Mouse (Mus musculus): ENCODE results near the gene Clybl. TPM values are rescaled to one million over a fixed set of nuclear protein-coding genes. Genes with fewer than 3 reads are reported as not detected.

Gene Clybl
- polyA plus RNA-seq, 1 experiment = 2.0 TPM

DNA sequence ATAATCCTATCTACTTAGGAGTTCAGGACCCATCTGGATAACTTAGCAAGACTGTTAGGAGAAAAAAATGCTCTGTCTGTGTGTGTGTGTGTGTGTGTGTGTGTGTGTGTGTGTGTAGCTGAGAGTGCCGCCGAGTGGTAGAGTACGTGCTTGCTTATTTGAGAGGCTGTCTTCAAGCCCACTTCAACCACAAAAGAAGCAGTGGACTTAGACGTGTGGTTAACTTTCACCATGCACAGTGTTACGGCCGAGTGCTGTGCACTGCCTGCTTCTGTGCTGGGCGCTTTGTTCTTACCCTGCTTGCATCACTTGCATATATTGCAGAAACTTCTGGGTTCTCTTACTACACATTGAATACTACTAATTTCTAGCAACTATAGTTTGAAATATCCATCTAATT, 23.8 kb upstream of the Clybl start:
- no peak overlapping the region for H3K27ac ChIP-seq (ENCODE audit: control insufficient read depth, insufficient read depth, low read depth, low read length)
- H3K36me3 ChIP-seq (ENCODE audit: control insufficient read depth, insufficient read depth, low read length) = peaks cover 2% of the 10 kb centered on the region; the same call in 1 of the 2 replicates
- TF ChIP-seq POLR2A (IDR thresholded peaks at IDR 0.05; ENCODE audit: control insufficient read depth, low read depth, low read length) (no peak), CTCF (IDR thresholded peaks at IDR 0.05; ENCODE audit: control insufficient read depth, insufficient read depth, insufficient replicate concordance, low read depth, low read length) (no peak)
- no peaks in the 10 kb centered on the region for H3K27me3 ChIP-seq (ENCODE audit: control insufficient read depth, insufficient read depth, low read length)
- H3K4me3 ChIP-seq (ENCODE audit: control insufficient read depth, low read depth, low read length) = no peak overlapping the region
- no peaks in the 10 kb centered on the region for H3K4me1 ChIP-seq (ENCODE audit: control insufficient read depth, insufficient read depth, low read length)

- H3K36me3 ChIP-seq (ENCODE audit: control insufficient read depth, insufficient read depth, low read length) = no peaks in the 10 kb centered on the region
- H3K27me3 ChIP-seq (ENCODE audit: control insufficient read depth, insufficient read depth, low read length) = no peaks in the 10 kb centered on the region
- H3K4me1 ChIP-seq (ENCODE audit: control insufficient read depth, insufficient read depth, low read length) = no peaks in the 10 kb centered on the region
- H3K4me3 ChIP-seq (ENCODE audit: control insufficient read depth, low read depth, low read length) = no peak overlapping the region
- H3K27ac ChIP-seq (ENCODE audit: control insufficient read depth, insufficient read depth, low read depth, low read length) = no peak overlapping the region
- TF ChIP-seq POLR2A (IDR thresholded peaks at IDR 0.05; ENCODE audit: control insufficient read depth, low read depth, low read length) = no peak
- no peak for TF ChIP-seq CTCF (IDR thresholded peaks at IDR 0.05; ENCODE audit: control insufficient read depth, insufficient read depth, insufficient replicate concordance, low read depth, low read length)
Measured at GRCm38 (mm10) chr14:122160916-122161315, 20.6 kb upstream of the Clybl start.

- TF ChIP-seq POLR2A (IDR thresholded peaks at IDR 0.05; ENCODE audit: control insufficient read depth, low read depth, low read length) (no peak), CTCF (IDR thresholded peaks at IDR 0.05; ENCODE audit: control insufficient read depth, insufficient read depth, insufficient replicate concordance, low read depth, low read length) (no peak)
- Histone ChIP-seq H3K4me1 (ENCODE audit: control insufficient read depth, insufficient read depth, low read length) (peaks cover 3% of the 10 kb centered on the region; the same call in 1 of the 2 replicates), H3K36me3 (ENCODE audit: control insufficient read depth, insufficient read depth, low read length) (no peaks in the 10 kb centered on the region), H3K4me3 (ENCODE audit: control insufficient read depth, low read depth, low read length) (no peak overlapping the region), H3K27ac (ENCODE audit: control insufficient read depth, insufficient read depth, low read depth, low read length) (no peak overlapping the region), H3K27me3 (ENCODE audit: control insufficient read depth, insufficient read depth, low read length) (no peaks in the 10 kb centered on the region)
Measured at GRCm38 (mm10) chr14:122168912-122169311, 12.6 kb upstream of the Clybl start.

- Histone ChIP-seq H3K27me3 (ENCODE audit: control insufficient read depth, insufficient read depth, low read length) (no peaks in the 10 kb centered on the region), H3K36me3 (ENCODE audit: control insufficient read depth, insufficient read depth, low read length) (no peaks in the 10 kb centered on the region), H3K4me3 (ENCODE audit: control insufficient read depth, low read depth, low read length) (no peak overlapping the region), H3K27ac (ENCODE audit: control insufficient read depth, insufficient read depth, low read depth, low read length) (no peak overlapping the region), H3K4me1 (ENCODE audit: control insufficient read depth, insufficient read depth, low read length) (peaks cover 3% of the 10 kb centered on the region; the same call in 1 of the 2 replicates)
- TF ChIP-seq CTCF (IDR thresholded peaks at IDR 0.05; ENCODE audit: control insufficient read depth, insufficient read depth, insufficient replicate concordance, low read depth, low read length) (no peak), POLR2A (IDR thresholded peaks at IDR 0.05; ENCODE audit: control insufficient read depth, low read depth, low read length) (no peak)
Measured at GRCm38 (mm10) chr14:122170202-122170781, 11.2 kb upstream of the Clybl start.

DNA sequence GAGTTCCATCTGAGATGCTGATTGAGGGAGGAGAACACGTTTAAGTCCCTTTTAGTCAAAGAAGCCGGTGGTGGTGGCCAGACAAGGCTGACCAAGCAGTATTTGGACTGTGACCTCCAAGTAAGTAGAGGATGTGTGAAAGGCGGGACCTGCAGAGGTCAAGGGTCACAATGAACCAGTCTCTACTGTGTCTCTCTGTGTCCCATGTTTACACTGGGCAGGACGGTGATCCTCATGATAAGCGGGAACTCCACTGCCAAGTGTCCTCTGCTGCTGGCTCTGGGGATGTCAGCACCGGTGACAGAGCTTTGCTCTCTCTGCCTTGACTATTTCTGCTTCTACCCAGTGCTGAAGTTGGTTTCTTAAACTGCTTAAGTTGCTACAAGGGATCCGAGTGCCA, 10.5 kb upstream of the Clybl start:
- H3K4me1 ChIP-seq (ENCODE audit: control insufficient read depth, insufficient read depth, low read length) = peaks cover 3% of the 10 kb centered on the region; the same call in 1 of the 2 replicates
- no peaks in the 10 kb centered on the region for H3K27me3 ChIP-seq (ENCODE audit: control insufficient read depth, insufficient read depth, low read length)
- no peak overlapping the region for H3K4me3 ChIP-seq (ENCODE audit: control insufficient read depth, low read depth, low read length)
- H3K27ac ChIP-seq (ENCODE audit: control insufficient read depth, insufficient read depth, low read depth, low read length) = no peak overlapping the region
- TF ChIP-seq CTCF (IDR thresholded peaks at IDR 0.05; ENCODE audit: control insufficient read depth, insufficient read depth, insufficient replicate concordance, low read depth, low read length) = no peak
- TF ChIP-seq POLR2A (IDR thresholded peaks at IDR 0.05; ENCODE audit: control insufficient read depth, low read depth, low read length) = no peak
- H3K36me3 ChIP-seq (ENCODE audit: control insufficient read depth, insufficient read depth, low read length) = no peaks in the 10 kb centered on the region

DNA sequence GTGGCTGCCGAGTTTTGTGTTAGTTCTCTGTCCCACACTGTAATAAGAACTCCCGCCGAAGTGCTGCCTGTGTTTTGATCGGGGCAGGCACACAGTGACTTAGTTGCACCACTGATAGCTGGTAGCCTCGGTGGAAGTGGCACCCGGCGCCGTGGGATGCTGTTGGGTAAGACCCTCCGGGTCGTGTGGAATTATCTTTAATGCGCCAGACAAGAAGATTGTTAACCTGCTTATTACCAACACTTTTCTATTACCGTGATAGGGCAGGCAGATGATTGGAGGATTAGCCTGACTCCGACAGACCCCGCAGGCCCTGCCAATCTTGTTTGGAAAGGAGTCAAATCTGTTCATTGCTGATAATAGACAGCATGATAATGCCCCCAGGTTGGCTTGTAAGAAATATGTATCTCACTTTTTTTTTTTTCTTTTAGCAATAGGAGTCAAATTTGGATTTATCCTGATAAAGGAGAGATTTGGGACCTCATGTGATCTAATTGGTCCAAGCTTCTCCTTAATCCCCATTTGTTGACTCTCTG, 5.2 kb upstream of the Clybl start:
- TF ChIP-seq CTCF (IDR thresholded peaks at IDR 0.05; ENCODE audit: control insufficient read depth, insufficient read depth, insufficient replicate concordance, low read depth, low read length) = no peak
- TF ChIP-seq POLR2A (IDR thresholded peaks at IDR 0.05; ENCODE audit: control insufficient read depth, low read depth, low read length) = no peak

DNA sequence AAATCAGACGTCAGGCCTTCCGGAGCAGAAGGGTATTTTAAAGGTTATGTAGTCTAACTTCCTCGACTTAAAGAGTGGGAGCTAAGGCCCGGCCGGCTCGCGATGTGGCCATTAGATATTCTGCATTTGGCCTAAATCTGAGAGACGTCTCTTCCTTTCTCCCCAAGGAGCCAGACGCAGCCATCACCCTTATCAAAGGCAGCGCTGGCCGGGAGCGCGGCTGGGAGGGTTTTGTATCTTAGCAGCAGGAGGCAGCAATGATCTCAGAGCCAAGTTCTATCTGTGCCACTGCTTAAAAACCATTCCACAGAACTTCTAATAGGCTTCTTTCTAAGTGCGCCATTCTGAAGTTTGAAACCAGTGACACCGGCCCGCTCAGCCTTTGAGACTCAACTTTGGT, 2.2 kb upstream of the Clybl start:
- Histone ChIP-seq H3K27me3 (ENCODE audit: control insufficient read depth, insufficient read depth, low read length) (no peaks in the 10 kb centered on the region), H3K4me3 (ENCODE audit: control insufficient read depth, low read depth, low read length) (no peak overlapping the region), H3K27ac (ENCODE audit: control insufficient read depth, insufficient read depth, low read depth, low read length) (no peak overlapping the region), H3K36me3 (ENCODE audit: control insufficient read depth, insufficient read depth, low read length) (no peaks in the 10 kb centered on the region), H3K4me1 (ENCODE audit: control insufficient read depth, insufficient read depth, low read length) (peaks cover 2% of the 10 kb centered on the region)
- TF ChIP-seq POLR2A (IDR thresholded peaks at IDR 0.05; ENCODE audit: control insufficient read depth, low read depth, low read length) = no peak
- no peak for TF ChIP-seq CTCF (IDR thresholded peaks at IDR 0.05; ENCODE audit: control insufficient read depth, insufficient read depth, insufficient replicate concordance, low read depth, low read length)

More for the DNA sequence above, 5.2 kb upstream of the Clybl start:
- Histone ChIP-seq H3K27me3 (ENCODE audit: control insufficient read depth, insufficient read depth, low read length) (no peaks in the 10 kb centered on the region), H3K36me3 (ENCODE audit: control insufficient read depth, insufficient read depth, low read length) (no peaks in the 10 kb centered on the region), H3K27ac (ENCODE audit: control insufficient read depth, insufficient read depth, low read depth, low read length) (no peak overlapping the region), H3K4me3 (ENCODE audit: control insufficient read depth, low read depth, low read length) (no peak overlapping the region), H3K4me1 (ENCODE audit: control insufficient read depth, insufficient read depth, low read length) (peaks cover 5% of the 10 kb centered on the region)

All from testis, adult 2 months (tissue).